Mouse (Mus musculus) fat pad, adult 2 months (tissue): ENCODE results near the gene Mrpl40.

Experiments used
- DNase-seq: peaks from one replicate; pipeline ENCODE4 v3.0.0-alpha.2; 2011; ENCODE audit warnings: low read depth, low spot score; ENCODE audit errors: extremely low read depth

Gene Mrpl40

GRCm38 (mm10) chr16:18829102-18829501, 47.6 kb downstream of the Mrpl40 start:
- DNase-seq, result no peak

GRCm38 (mm10) chr16:18828630-18829029, 48.0 kb downstream of the Mrpl40 start:
- no peak for DNase-seq

- no peak for DNase-seq
Measured at GRCm38 (mm10) chr16:18822925-18823324, 53.7 kb downstream of the Mrpl40 start.

- no peak for DNase-seq
Measured at GRCm38 (mm10) chr16:18822356-18822755, 54.3 kb downstream of the Mrpl40 start.
